Mouse (Mus musculus) ES-Bruce4 (cell line): Measurements from ENCODE around the gene Drd4.

Experiments
- CTCF ChIP-seq: IDR thresholded peaks from one replicate; pipeline ENCODE4 v1.8.1; 2011; ENCODE audit warnings: low read depth, low read length
- POLR2A ChIP-seq: IDR thresholded peaks from one replicate; pipeline ENCODE4 v1.8.1; 2011; ENCODE audit warnings: low read length; ENCODE audit not compliant: insufficient read depth

DNA sequence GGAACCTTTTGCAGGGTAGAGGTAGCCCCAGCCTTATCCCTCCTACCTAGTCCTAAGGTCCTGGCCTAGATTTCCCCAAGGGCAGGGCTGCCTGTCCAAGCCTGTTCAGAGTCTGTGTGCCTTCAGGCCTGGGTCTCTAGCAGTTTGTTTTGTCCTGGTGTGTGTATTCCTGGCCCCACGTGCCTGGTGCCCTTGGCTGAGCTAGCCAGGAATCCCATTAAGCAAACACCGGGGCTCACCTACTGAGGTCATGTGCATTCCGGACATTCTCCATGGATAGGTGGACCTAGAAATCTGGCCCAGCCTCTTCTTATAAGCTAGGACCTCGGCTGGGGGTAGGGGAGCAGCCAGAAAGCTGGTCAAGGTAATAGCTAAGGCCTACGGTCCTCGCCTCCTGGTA, 48.7 kb downstream of the Drd4 start:
- no peak for TF ChIP-seq POLR2A
- TF ChIP-seq CTCF, result no peak
